Mouse (Mus musculus) olfactory bulb, adult 2 months (tissue): Measurements from ENCODE around the gene Abhd17c. TPM values are rescaled to one million over a fixed set of nuclear protein-coding genes. Genes with fewer than 3 reads are reported as not detected.
"Not testable (repeated sequence)": the region's sequence is repeated elsewhere in the genome, so short reads cannot be mapped to it uniquely, and the experiment has no call there.

Source experiments
- H3K27ac ChIP-seq: fragments of 200-500 bp; 2 replicates; pipeline ENCODE4 v1.5.1; 2012; ENCODE audit warnings: low read depth, low read length; ENCODE audit not compliant: insufficient read depth
- H3K4me1 ChIP-seq: fragments of 200-500 bp; 2 replicates; pipeline ENCODE4 v1.6.1; 2012; ENCODE audit warnings: low read length; ENCODE audit not compliant: control insufficient read depth, insufficient read depth
- H3K4me3 ChIP-seq: fragments of 200-500 bp; 2 replicates; pipeline ENCODE4 v1.5.1; 2012; ENCODE audit warnings: mild to moderate bottlenecking, low read depth, low read length, moderate library complexity; ENCODE audit not compliant: insufficient read depth
- CTCF ChIP-seq: fragments of 200-500 bp; IDR thresholded peaks from 2 replicates; pipeline ENCODE4 v1.5.1; 2012; ENCODE audit warnings: low read depth, mild to moderate bottlenecking, low read length, moderate library complexity; ENCODE audit not compliant: insufficient read depth
- POLR2A ChIP-seq: fragments of 200-500 bp; IDR thresholded peaks from 2 replicates; pipeline ENCODE4 v1.6.1; 2012; ENCODE audit warnings: mild to moderate bottlenecking, low read depth, low read length, moderate library complexity; ENCODE audit not compliant: insufficient read depth
- WGBS: fragments of 180-500 bp; shearing (Covaris S2); methylation state at CpG from one replicate; pipeline ENCODE4 v1.1.7; 2018; 5-methylcytosine and 5-hydroxymethylcytosine counted together
- polyA plus RNA-seq: library from polyadenylated mRNA; stranded (reverse); fragments of >200 nt; gene quantifications from 2 replicates; pipeline ENCODE4 v1.2.4, GENCODE M21; 2012; ENCODE audit warnings: low replicate concordance; ENCODE audit not compliant: missing spikeins, insufficient read depth, insufficient read length

The Abhd17c gene
- polyA plus RNA-seq: not detected in 2 replicates

DNA sequence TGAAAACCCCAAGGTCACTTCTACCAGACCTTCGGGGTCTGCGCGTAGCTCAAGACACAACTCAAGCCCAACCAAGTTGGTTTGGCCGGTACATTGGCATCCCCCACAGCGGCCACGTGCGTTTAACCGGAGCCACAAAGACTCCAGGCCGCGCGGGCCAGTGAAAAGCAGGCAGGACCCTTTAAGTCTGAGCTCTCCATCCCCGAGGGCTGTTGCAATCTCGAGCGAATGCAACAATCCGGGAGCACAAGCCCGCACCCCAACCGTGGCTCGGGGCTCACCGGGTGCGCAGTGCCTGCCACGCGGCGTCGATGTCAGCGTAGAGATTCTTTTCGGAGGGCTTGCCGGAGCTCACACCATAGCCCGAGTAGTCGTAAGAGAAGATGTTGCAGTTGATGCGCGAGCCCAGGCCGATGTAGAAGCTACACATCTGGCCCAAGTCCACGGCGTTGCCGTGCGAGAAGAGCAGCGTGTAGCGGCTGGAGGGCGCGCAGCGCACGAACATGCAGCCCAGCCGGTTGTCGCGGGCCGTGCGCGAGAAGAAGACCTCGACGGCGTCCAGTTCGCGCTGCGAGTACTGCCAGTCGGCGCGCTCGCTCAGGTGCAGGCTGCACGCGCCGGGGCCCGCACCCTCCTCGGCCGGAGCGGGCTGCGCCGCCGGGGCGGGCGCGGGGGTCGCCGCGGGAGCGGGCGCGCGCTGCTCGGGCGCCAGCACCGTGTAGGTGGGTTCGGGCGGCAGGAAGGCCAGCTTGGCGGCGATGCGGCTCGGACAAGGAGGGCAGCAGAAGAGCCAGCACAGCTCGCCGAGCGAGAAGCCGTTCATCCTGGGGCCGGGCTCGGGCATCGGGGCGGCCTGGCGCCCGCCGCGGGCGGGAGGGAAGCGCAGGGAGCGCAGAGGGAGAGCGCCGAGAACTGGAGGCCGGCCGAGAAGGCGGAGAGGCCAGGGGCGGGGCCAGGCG lies at the start of gene Abhd17c:
Gene Abhd17c (minus strand): TSS at position 893 of the 959 bp plus-strand sequence.
- TF ChIP-seq CTCF (no peak), POLR2A (no peak; the same call in 1 of the 2 replicates)
- WGBS: under 1% methylated on average over 107 of the region's 109 CpGs
- Histone ChIP-seq H3K4me1 (peaks cover 12% of the 10 kb centered on the region), H3K27ac (peak within 1 kb of the TSS; percentile 12; the same call in 1 of the 2 replicates), H3K4me3 (peak within 1 kb of the TSS; percentile 73)

GRCm38 (mm10) chr7:84197208-84197860 lies 45.6 kb upstream of the Abhd17c start:
- Histone ChIP-seq H3K4me1 (no peaks in the 10 kb centered on the region), H3K27ac (no peak overlapping the region), H3K4me3 (no peak overlapping the region)
- TF ChIP-seq POLR2A (no peak), CTCF (no peak)
- WGBS: 89% methylated on average over 6 of the region's 6 CpGs

- 69% methylated on average over 6 of the region's 6 CpGs for WGBS
- Histone ChIP-seq H3K4me3 (no peak overlapping the region), H3K27ac (no peak overlapping the region), H3K4me1 (no peaks in the 10 kb centered on the region)
- TF ChIP-seq CTCF (no peak), POLR2A (no peak)
Observed at GRCm38 (mm10) chr7:84196221-84196620, 44.5 kb upstream of the Abhd17c start.

- no peak for TF ChIP-seq POLR2A
- TF ChIP-seq CTCF: no peak
- 89% methylated on average over 3 of the region's 3 CpGs for WGBS
- no peak overlapping the region for H3K27ac ChIP-seq
- no peak overlapping the region for H3K4me3 ChIP-seq
- H3K4me1 ChIP-seq: no peaks in the 10 kb centered on the region
Observed at GRCm38 (mm10) chr7:84192256-84192655, 40.6 kb upstream of the Abhd17c start.

DNA sequence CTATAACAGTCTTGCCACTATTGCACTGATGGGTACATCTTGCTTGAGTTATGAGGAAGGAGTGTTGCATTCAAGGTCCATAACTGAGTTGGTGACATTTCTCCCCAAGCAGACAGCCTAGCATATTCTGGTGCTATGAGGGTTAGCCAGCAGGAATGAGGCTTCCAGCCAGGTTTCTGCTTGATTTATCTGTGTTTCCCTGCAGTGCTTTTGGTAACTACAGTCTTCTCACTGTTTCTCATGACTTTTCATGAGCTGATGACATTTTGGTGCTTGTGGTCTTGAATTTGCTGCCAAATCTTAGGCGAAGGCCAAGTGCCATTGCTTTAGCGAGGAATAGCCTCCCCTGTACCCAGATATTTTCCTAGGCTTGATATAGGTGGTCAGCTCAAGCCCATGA lies 39.8 kb upstream of the Abhd17c start:
- Histone ChIP-seq H3K4me3 (no peak overlapping the region), H3K27ac (no peak overlapping the region), H3K4me1 (no peaks in the 10 kb centered on the region)
- 85% methylated on average over 2 of the region's 2 CpGs for WGBS
- no peak for TF ChIP-seq POLR2A
- no peak for TF ChIP-seq CTCF

DNA sequence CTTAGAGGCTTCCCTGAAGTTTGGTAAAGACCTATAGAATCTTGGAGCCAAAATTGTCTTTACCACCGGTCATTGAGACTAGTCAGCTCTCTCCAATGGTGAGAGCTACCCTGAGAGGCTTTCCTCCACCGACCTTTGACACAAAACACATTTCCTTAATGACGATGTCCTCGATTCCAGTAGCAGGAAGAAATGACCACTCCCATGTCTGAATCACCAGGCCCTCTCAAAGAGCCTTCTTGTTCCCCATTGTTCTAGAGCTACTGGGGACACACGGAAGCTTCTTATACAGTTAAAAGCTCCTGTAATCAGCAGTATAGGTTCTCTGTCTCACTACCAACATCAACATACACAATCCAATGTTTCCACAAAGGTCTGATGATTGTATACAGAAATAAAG lies 36.5 kb upstream of the Abhd17c start:
- WGBS: 78% methylated on average over 5 of the region's 5 CpGs
- TF ChIP-seq POLR2A (no peak), CTCF (no peak)
- Histone ChIP-seq H3K4me1 (no peaks in the 10 kb centered on the region), H3K27ac (no peak overlapping the region), H3K4me3 (no peak overlapping the region)

GRCm38 (mm10) chr7:84185196-84185595 lies 33.5 kb upstream of the Abhd17c start:
- Histone ChIP-seq H3K4me3 (no peak overlapping the region), H3K27ac (no peak overlapping the region), H3K4me1 (no peaks in the 10 kb centered on the region)
- WGBS: 41% methylated on average over 4 of the region's 4 CpGs
- no peak for TF ChIP-seq POLR2A
- TF ChIP-seq CTCF: no peak

DNA sequence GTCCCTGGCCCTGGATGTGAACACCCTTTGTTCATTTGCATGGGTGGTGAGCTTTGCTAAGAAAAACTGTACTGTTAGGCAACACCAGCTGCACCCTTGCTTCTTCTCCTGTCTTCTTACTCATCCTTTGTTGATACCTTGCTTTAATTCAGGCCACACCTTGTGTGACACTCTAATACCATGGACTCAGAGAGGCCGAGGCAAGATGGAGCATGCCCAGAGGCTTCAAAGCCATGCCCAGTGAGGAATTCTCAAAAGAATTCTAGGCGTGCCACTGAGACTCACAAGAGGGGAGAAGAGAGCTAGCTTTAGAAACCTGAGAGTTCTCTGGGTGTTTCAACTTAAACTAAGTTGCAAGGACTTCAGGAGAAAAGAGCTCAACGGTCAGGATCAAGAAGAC lies 33.0 kb upstream of the Abhd17c start:
- no peaks in the 10 kb centered on the region for H3K4me1 ChIP-seq
- H3K27ac ChIP-seq: no peak overlapping the region
- H3K4me3 ChIP-seq: no peak overlapping the region
- TF ChIP-seq POLR2A (no peak), CTCF (no peak)
- 70% methylated on average over 3 of the region's 3 CpGs for WGBS

GRCm38 (mm10) chr7:84178809-84179208 lies 27.1 kb upstream of the Abhd17c start:
- H3K4me1 ChIP-seq, H3K4me3 ChIP-seq, H3K27ac ChIP-seq: not testable (repeated sequence)
- 96% methylated on average over 2 of the region's 2 CpGs for WGBS
